Mouse (Mus musculus): ENCODE measurements around the gene Nr2c1. TPM values are rescaled to one million over a fixed set of nuclear protein-coding genes. Genes with fewer than 3 reads are reported as not detected.

Nr2c1 gene
- total RNA-seq (2021) = 1 to 10 TPM; 7.7 to 7.9 TPM

GRCm38 (mm10) chr10:94147756-94148531 lies at the start of gene Nr2c1:
TSS of gene Nr2c1 (plus strand) at chr10:94148023.
- intact Hi-C loops (cut with DNase I) = loop anchor here (1.0 to 2.0 kb wide), 2 partner anchors 51 to 112 kb away; partner anchors contain the start of genes Fgd6 and Ndufa12
- peak; percentile 92 to 93 for DNase-seq

- no peak for DNase-seq
- intact Hi-C loops (cut with DNase I) = no loop called here
These were observed 49.7 kb upstream of the Nr2c1 start for GRCm38 (mm10) chr10:94098100-94098499.

DNA sequence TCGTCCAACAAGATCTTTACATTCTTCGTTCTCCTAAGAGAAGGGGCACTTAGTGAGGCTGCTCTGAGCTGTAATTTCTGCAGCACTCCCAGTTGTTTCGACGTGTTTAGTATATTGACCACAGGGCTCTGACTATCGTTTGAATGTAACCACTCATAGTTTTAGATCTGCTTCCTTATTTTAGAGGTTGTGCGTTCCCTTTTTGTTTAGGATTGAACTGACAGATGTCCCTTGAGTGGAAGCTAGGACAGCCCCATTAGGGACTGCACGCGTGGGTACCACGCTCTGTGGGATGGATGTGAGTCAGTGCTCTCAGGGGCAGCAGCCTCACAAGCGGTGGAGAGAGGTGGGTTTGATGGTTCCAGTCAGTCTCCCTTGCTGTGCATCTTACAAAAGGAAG lies 42.3 kb upstream of the Nr2c1 start:
- no peak for DNase-seq
- intact Hi-C loops (cut with DNase I) = no loop called here

DNA sequence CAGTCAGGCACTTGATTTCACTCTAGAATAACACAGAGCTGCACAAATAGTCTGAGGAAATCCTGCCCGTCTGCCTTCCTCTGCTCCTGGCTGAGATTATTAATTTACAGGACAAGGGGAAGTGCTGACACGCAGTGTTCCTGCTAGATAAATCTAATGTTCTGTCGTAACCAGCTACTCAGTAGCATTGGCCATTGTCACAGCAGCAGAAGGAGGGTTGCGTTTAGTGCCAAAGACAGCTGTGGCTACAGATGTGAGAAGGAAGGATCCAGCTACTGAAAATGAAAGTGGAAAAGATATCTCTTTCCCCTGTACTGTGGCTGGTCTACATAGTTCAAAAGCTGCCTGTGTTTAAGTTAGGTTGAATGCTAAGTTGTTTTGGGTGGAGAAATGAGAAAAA lies 40.7 kb upstream of the Nr2c1 start:
- peak in 1 of 2 experiments; percentile 31 for DNase-seq
- intact Hi-C loops (cut with DNase I) = no loop called here

DNA sequence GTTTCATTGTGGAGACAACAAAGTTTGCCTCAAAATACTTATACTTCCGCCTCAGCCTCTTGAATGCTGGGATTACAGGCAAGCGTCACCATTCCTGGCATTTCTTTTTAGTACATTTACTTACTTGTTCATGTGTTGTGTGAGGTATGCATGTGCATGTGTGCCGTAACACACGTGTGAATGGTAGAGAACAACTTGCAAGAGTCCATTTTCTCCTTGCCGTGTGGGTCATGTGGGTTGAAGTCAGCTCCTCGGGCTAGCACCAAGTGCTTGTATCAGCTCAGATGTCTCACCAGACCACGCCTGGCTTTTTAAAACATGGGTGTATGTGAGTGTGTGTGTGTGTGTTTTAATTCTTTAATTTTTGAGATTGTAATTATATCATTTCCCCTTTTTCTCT lies 40.2 kb upstream of the Nr2c1 start:
- intact Hi-C loops (cut with DNase I) = no loop called here
- DNase-seq = no peak

GRCm38 (mm10) chr10:94108791-94109190 lies 39.0 kb upstream of the Nr2c1 start:
- DNase-seq = no peak
- intact Hi-C loops (cut with DNase I) = no loop called here

- no peak for DNase-seq
- intact Hi-C loops (cut with DNase I) = loop anchor here (10.0 kb wide), 1 partner anchor 516 kb away; no protein-coding TSS in a partner anchor
These were observed 36.7 kb upstream of the Nr2c1 start for GRCm38 (mm10) chr10:94110834-94111754.

- DNase-seq = no peak
- intact Hi-C loops (cut with DNase I) = loop anchor here (10.0 kb wide), 1 partner anchor 517 kb away; no protein-coding TSS in a partner anchor
These were observed 35.6 kb upstream of the Nr2c1 start for GRCm38 (mm10) chr10:94112207-94112606.

DNA sequence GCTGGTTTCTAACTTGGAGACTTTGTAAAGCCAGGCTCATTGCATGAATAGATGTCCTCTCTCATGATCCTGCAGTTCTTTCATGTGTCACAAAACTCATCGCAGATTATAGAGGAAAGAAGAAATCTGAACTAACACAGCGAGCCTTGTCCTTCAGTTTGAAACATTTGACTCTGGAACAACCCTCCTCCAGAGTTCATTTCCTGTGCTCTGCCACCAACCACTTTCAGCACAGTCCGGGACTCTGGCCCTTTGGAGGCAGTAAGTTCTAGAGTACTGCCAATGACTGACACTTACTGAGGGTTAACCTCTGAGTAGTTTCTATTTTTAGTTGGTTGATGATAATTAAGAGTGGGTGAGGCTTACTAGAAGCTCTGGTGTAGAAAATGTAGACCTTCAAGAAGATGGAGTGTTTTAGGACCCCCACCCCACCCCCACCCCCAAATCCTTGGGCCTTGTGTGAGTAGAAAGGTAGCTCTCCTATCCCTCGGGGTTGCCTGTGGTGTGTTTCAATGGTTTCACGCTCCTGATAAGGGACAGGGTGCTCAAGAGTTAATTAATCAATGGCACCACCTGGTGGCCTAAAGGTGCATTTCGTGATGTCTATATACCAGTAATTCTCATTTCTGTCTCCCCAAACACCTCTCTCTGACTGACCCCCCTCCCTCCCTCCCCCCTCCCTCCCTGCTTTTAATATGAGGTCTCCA lies 31.8 kb upstream of the Nr2c1 start:
- peak; percentile 81 to 86 for DNase-seq
- intact Hi-C loops (cut with DNase I) = loop anchor here (1.0 to 10.0 kb wide), 5 partner anchors 81 to 521 kb away; partner anchors contain the start of gene Vezt

DNA sequence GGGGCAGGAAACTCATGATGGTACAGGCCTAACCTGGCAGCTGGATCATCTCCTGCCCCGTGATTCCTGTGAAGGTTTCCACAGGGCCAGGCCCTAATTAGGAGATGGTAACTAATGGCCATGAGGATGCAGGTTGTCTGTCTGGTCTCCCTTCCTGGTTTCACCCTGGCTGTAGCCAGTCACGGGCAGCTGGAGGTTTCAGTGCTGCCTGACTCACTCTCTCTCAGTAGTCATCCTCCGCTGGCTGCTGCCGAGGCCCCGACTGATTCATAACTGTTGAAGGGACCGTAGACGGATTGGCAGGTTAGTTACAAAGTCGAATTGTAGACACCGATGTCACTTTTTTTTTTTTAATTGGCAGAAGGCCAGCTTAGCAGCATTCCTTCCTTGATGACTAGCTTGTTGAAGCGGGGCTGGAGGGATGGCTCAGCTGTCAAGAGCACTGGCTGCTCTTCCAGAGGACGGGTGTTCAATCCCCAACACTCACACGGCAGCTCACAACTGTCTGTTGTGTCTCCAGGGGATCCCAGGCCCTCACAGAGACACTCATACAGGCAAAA lies 31.0 kb upstream of the Nr2c1 start:
- intact Hi-C loops (cut with DNase I) = loop anchor here (1.0 to 10.0 kb wide), 5 partner anchors 82 to 522 kb away; partner anchors contain the start of gene Vezt
- DNase-seq = no peak

- intact Hi-C loops (cut with DNase I) = loop anchor here (2.0 to 10.0 kb wide), 2 partner anchors 105 to 523 kb away; no protein-coding TSS in a partner anchor
- DNase-seq = no peak
These were observed 29.9 kb upstream of the Nr2c1 start for GRCm38 (mm10) chr10:94117916-94118315.

GRCm38 (mm10) chr10:94118993-94119392 lies 28.8 kb upstream of the Nr2c1 start:
- intact Hi-C loops (cut with DNase I) = loop anchor here (10.0 kb wide), 1 partner anchor 524 kb away; no protein-coding TSS in a partner anchor
- no peak for DNase-seq

DNA sequence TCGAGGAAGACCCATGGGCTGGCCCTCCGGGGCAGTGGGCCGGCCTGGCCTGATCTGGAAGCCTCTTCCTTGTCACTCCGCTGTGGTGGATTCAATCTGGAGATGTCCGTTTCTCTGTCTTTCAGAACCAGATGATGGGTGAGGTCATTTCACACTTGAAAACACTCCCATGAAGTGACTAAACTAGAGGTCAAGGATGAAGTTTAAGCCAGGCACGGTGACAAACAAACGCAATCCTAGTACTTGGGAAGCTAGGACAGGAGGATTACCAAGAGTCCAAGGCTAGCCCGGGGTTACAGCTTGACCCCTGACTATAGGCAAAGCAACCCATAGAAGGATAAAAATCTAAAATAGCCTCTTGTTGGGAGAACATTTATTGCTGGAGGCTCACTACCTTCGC lies 27.1 kb upstream of the Nr2c1 start:
- intact Hi-C loops (cut with DNase I) = no loop called here
- no peak for DNase-seq

DNA sequence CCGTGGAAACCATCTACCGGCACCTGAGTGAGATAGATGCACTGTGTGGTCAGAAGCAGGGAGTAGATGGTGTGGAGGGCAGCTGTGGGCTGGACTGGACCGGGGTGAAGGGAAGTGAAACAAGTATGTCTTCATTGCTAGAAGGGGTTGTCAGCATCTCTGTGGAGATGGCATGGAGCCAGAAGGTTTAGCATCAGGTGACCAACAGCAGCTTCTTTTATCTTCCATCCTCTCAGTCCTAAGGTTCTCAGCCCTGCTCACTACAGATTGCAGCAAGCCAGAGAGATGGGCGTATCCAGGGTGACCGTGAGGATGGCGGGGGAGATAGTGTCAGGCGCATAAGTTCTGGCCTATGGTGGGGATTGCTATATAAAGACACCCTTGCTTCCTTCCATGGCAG lies 25.2 kb upstream of the Nr2c1 start:
- intact Hi-C loops (cut with DNase I) = no loop called here
- DNase-seq = no peak

DNA sequence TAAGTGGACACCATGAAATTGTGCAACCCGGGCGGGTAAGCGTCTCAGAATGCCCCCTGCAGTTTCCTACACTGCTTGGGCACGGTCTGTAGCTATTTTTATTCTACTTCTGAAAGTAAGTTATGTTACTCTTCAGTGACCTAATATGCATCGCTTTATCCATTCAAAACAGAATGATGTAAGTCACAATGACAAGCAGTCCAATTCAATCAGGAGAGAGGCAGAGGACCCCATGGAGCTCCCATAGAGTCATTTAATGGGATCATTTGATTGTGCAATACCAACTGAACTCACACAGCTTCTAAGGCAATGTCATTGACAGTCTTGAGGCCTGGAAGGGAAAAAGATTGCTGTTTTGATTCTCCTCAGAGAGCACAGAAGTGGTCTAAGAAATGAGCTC lies 24.2 kb upstream of the Nr2c1 start:
- intact Hi-C loops (cut with DNase I) = no loop called here
- no peak for DNase-seq

DNA sequence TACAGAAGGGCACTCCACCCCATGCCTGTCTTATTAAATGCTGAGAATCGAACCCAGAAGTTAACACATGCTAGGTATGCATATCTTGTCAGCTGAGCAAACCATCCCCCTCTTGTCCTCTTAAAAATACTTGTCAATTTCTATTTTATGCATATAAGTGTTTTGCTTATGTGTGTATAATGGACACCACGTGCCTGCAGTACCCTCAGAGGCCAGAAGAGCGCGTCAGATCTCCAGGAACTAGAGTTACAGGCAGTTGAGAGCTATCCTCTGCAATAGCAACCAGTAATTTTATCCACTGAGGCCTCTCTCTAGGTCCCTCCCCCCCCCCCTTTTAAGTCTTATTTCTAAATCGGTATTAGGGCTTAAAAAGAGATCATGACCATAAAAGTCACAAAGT lies 23.4 kb upstream of the Nr2c1 start:
- intact Hi-C loops (cut with DNase I) = no loop called here
- DNase-seq = no peak

- peak in 1 of 2 experiments; percentile 14 for DNase-seq
- intact Hi-C loops (cut with DNase I) = no loop called here
These were observed 18.1 kb upstream of the Nr2c1 start for GRCm38 (mm10) chr10:94129680-94130119.

DNA sequence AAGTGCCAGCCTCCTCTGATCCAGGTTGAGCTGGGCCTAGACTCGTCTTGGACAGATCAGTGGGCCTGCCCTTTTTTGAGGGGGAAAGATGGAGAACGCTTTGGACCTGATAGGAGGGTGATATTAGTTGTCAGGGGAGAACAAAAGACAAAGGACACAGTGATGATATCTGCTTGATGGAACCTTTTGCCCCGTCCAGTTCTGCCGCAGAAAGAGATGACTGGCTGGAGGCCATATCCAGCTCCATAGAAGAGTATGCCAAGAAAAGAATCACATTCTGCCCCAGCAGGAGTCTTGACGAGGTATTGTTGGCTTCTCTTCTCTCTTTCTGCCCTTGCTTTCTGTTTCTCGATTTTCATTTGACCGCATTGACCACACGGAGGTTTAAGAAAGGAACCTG lies 14.7 kb upstream of the Nr2c1 start:
- intact Hi-C loops (cut with DNase I) = no loop called here
- DNase-seq = no peak

GRCm38 (mm10) chr10:94133674-94134073 lies 14.1 kb upstream of the Nr2c1 start:
- DNase-seq = no peak
- intact Hi-C loops (cut with DNase I) = no loop called here

Data from heart, postnatal 36 days (tissue).